Mouse (Mus musculus) midbrain, embryonic 13.5 days (tissue): Measurements from ENCODE around the gene Pfdn6. TPM values are rescaled to one million over a fixed set of nuclear protein-coding genes. Genes with fewer than 3 reads are reported as not detected.
A peak's percentile ranks its signal among the peaks of the same experiment; 100 is the strongest.
"Not testable (repeated sequence)": the region's sequence is repeated elsewhere in the genome, so short reads cannot be mapped to it uniquely, and the experiment has no call there.

Source experiments
- ATAC-seq: fragments of 200-750 bp; cut with Nextera tagmentation; 2 replicates; pipeline ENCODE4 v1.8.0; 2017; ENCODE audit warnings: mild to moderate bottlenecking, moderate TSS enrichment, moderate library complexity
- H3K27ac ChIP-seq: fragments of 300-500 bp; sonication (generic); 2 replicates; pipeline ENCODE4 v1.5.1; 2015; ENCODE audit warnings: inconsistent platforms, mild to moderate bottlenecking, moderate library complexity
- H3K27me3 ChIP-seq: fragments of 300-500 bp; sonication (generic); 2 replicates; pipeline ENCODE4 v1.6.1; 2015; ENCODE audit warnings: mild to moderate bottlenecking, inconsistent platforms
- H3K36me3 ChIP-seq: fragments of 300-500 bp; sonication (generic); 2 replicates; pipeline ENCODE4 v1.6.1; 2015; ENCODE audit warnings: mild to moderate bottlenecking, inconsistent platforms
- H3K4me1 ChIP-seq: fragments of 300-500 bp; sonication (generic); replicated peaks from 2 replicates; pipeline ENCODE4 v1.6.1; 2015; ENCODE audit warnings: inconsistent platforms
- H3K4me2 ChIP-seq: fragments of 300-500 bp; sonication (generic); replicated peaks from 2 replicates; pipeline ENCODE4 v1.6.1; 2015; ENCODE audit warnings: moderate library complexity, mild to moderate bottlenecking, inconsistent platforms
- H3K4me3 ChIP-seq: fragments of 300-500 bp; sonication (generic); replicated peaks from 2 replicates; pipeline ENCODE4 v1.5.1; 2015; ENCODE audit warnings: mild to moderate bottlenecking, inconsistent platforms
- H3K9ac ChIP-seq: fragments of 300-500 bp; sonication (generic); replicated peaks from 2 replicates; pipeline ENCODE4 v1.6.1; 2015; ENCODE audit warnings: mild to moderate bottlenecking, inconsistent platforms
- H3K9me3 ChIP-seq: fragments of 300-500 bp; sonication (generic); 2 replicates; pipeline ENCODE4 v1.6.1; 2016; ENCODE audit warnings: mild to moderate bottlenecking, inconsistent platforms
- WGBS: fragments of 180-500 bp; shearing (Covaris S2); methylation state at CpG from one replicate; pipeline ENCODE4 v1.1.7; 2015; 5-methylcytosine and 5-hydroxymethylcytosine counted together
- polyA plus RNA-seq: library from polyadenylated mRNA; unstranded; fragments of >200 nt; fragmentation: Nextera tagmentation; extraction: Ambion mirVana; gene quantifications from 2 replicates; pipeline ENCODE4 v1.2.1, GENCODE M21; 2015

The Pfdn6 gene
- polyA plus RNA-seq, 1 experiment from 2014 or later, result 195 TPM

- Histone ChIP-seq H3K27ac (no peak overlapping the region), H3K27me3 (peaks cover 3% of the 10 kb centered on the region; the same call in 1 of the 2 replicates), H3K9me3 (no peaks in the 10 kb centered on the region), H3K4me2 (no peak overlapping the region), H3K4me3 (no peak overlapping the region), H3K9ac (no peak overlapping the region), H3K4me1 (no peaks in the 10 kb centered on the region), H3K36me3 (no peaks in the 10 kb centered on the region)
- no peak for ATAC-seq
- 42% methylated on average over 6 of the region's 6 CpGs for WGBS
Observed at GRCm38 (mm10) chr17:33897114-33897794, 42.9 kb downstream of the Pfdn6 start.

GRCm38 (mm10) chr17:33893011-33893410, 47.1 kb downstream of the Pfdn6 start:
- peaks cover 16% of the 10 kb centered on the region for H3K4me1 ChIP-seq
- 81% methylated on average over 4 of the region's 4 CpGs for WGBS
- H3K9ac ChIP-seq, H3K27me3 ChIP-seq, ATAC-seq, H3K27ac ChIP-seq, H3K9me3 ChIP-seq, H3K4me2 ChIP-seq, H3K4me3 ChIP-seq, H3K36me3 ChIP-seq: not testable (repeated sequence)

GRCm38 (mm10) chr17:33892429-33892828, 47.7 kb downstream of the Pfdn6 start:
- 14% methylated on average over 7 of the region's 7 CpGs for WGBS

GRCm38 (mm10) chr17:33891892-33892291, 48.3 kb downstream of the Pfdn6 start:
- H3K4me2 ChIP-seq, H3K27ac ChIP-seq, H3K9ac ChIP-seq, H3K4me3 ChIP-seq, H3K9me3 ChIP-seq, H3K36me3 ChIP-seq, H3K27me3 ChIP-seq, ATAC-seq: not testable (repeated sequence)
- WGBS, result 72% methylated on average over 6 of the region's 6 CpGs
- peaks cover 19% of the 10 kb centered on the region for H3K4me1 ChIP-seq

More at GRCm38 (mm10) chr17:33892429-33892828, 47.7 kb downstream of the Pfdn6 start:
- Histone ChIP-seq H3K9ac (no peak overlapping the region), H3K4me1 (peaks cover 19% of the 10 kb centered on the region), H3K4me2 (no peak overlapping the region), H3K4me3 (no peak overlapping the region), H3K27me3 (peaks cover 3% of the 10 kb centered on the region; the same call in 1 of the 2 replicates), H3K9me3 (no peaks in the 10 kb centered on the region), H3K27ac (no peak overlapping the region), H3K36me3 (no peaks in the 10 kb centered on the region)
- no peak for ATAC-seq

GRCm38 (mm10) chr17:33891357-33891756, 48.8 kb downstream of the Pfdn6 start:
- 58% methylated on average over 2 of the region's 2 CpGs for WGBS
- Histone ChIP-seq H3K4me2 (no peak overlapping the region), H3K9me3 (no peaks in the 10 kb centered on the region), H3K36me3 (no peaks in the 10 kb centered on the region), H3K9ac (no peak overlapping the region), H3K4me3 (no peak overlapping the region), H3K27me3 (peaks cover 3% of the 10 kb centered on the region; the same call in 1 of the 2 replicates), H3K27ac (no peak overlapping the region), H3K4me1 (peaks cover 19% of the 10 kb centered on the region)
- ATAC-seq, result no peak

GRCm38 (mm10) chr17:33890533-33891059, 49.5 kb downstream of the Pfdn6 start, which contains the start of gene Kifc1:
TSS of gene Kifc1 (minus strand) at chr17:33890661.
- H3K4me1 ChIP-seq, result peaks cover 19% of the 10 kb centered on the region
- H3K27ac ChIP-seq, result 0 out of 2 replicates have a peak within 1 kb of the TSS, but pooled peaks have one; percentile 25
- peak within 1 kb of the TSS; percentile 69 for H3K9ac ChIP-seq
- under 1% methylated on average over 49 of the region's 49 CpGs for whole genome bisulfite sequencing
- peak within 1 kb of the TSS; percentile 64 for H3K4me3 ChIP-seq
- peak within 1 kb of the TSS; percentile 72 for H3K4me2 ChIP-seq
- peak; percentile 99 for ATAC-seq
- peaks cover 4% of the 10 kb centered on the region; the same call in 1 of the 2 replicates for H3K36me3 ChIP-seq
- H3K9me3 ChIP-seq, result no peaks in the 10 kb centered on the region
- peaks cover 3% of the 10 kb centered on the region; the same call in 1 of the 2 replicates for H3K27me3 ChIP-seq

- H3K4me2 ChIP-seq, result peak overlapping the region; percentile 72
- not testable (repeated sequence) for H3K36me3 ChIP-seq, ATAC-seq, H3K27me3 ChIP-seq, H3K9me3 ChIP-seq
- H3K4me3 ChIP-seq, result peak overlapping the region; percentile 64
- peak overlapping the region; percentile 69 for H3K9ac ChIP-seq
- under 1% methylated on average over 42 of the region's 44 CpGs for WGBS
- 0 out of 2 replicates have a peak overlapping the region, but pooled peaks have one; percentile 25 for H3K27ac ChIP-seq
- peaks cover 19% of the 10 kb centered on the region for H3K4me1 ChIP-seq
Observed at GRCm38 (mm10) chr17:33889941-33890532, 50.1 kb downstream of the Pfdn6 start.

Other genes starting within 250 kb of the Pfdn6 start
- 54.4 and 55.8 TPM in 2 replicates for gene March2, start 221.7 kb downstream of the Pfdn6 start, polyA plus RNA-seq
- gene Rab11b, start 179.8 kb downstream of the Pfdn6 start, polyA plus RNA-seq, result 534 and 547 TPM in 2 replicates
- 14.3 and 17.1 TPM in 2 replicates for gene Angptl4, start 158.5 kb downstream of the Pfdn6 start, polyA plus RNA-seq
- gene Kank3, start 129.8 kb downstream of the Pfdn6 start, polyA plus RNA-seq, result 28.6 and 36.2 TPM in 2 replicates
- 704 and 707 TPM in 2 replicates for gene Rps28, start 115.8 kb downstream of the Pfdn6 start, polyA plus RNA-seq
- gene Ndufa7, start 115.8 kb downstream of the Pfdn6 start, polyA plus RNA-seq, result 482 and 516 TPM in 2 replicates
- 64.0 and 66.9 TPM in 2 replicates for gene Cd320, start 97.3 kb downstream of the Pfdn6 start, polyA plus RNA-seq
- gene Gm7029, start 66.5 kb downstream of the Pfdn6 start, polyA plus RNA-seq, result not detected in 2 replicates
- gene Kifc1, start 49.7 kb downstream of the Pfdn6 start, polyA plus RNA-seq, result 2.9 and 3.0 TPM in 2 replicates
- gene Platr17, start 35.2 kb downstream of the Pfdn6 start, polyA plus RNA-seq, result 0.40 and 0.52 TPM in 2 replicates
- gene Daxx, start 30.9 kb downstream of the Pfdn6 start, polyA plus RNA-seq, result 56.5 and 57.2 TPM in 2 replicates
- gene Tapbp, start 24.4 kb downstream of the Pfdn6 start, polyA plus RNA-seq, result 18.1 and 19.6 TPM in 2 replicates
- gene Zbtb22, start 24.4 kb downstream of the Pfdn6 start, polyA plus RNA-seq, result 20.3 TPM in 2 replicates
- 49.8 and 56.9 TPM in 2 replicates for gene Rgl2, start 10.8 kb downstream of the Pfdn6 start, polyA plus RNA-seq
- gene Wdr46, start 317 bp upstream of the Pfdn6 start, polyA plus RNA-seq, result 24.4 and 25.7 TPM in 2 replicates
- 12.4 and 13.6 TPM in 2 replicates for gene B3galt4, start 11.1 kb upstream of the Pfdn6 start, polyA plus RNA-seq
- gene Vps52, start 15.5 kb upstream of the Pfdn6 start, polyA plus RNA-seq, result 66.4 and 69.8 TPM in 2 replicates
- gene Rps18, start 15.7 kb upstream of the Pfdn6 start, polyA plus RNA-seq, result 918 and 949 TPM in 2 replicates
- 13.5 and 16.0 TPM in 2 replicates for gene H2-K1, start 60.0 kb upstream of the Pfdn6 start, polyA plus RNA-seq
- 20.1 and 24.3 TPM in 2 replicates for gene Ring1, start 84.3 kb upstream of the Pfdn6 start, polyA plus RNA-seq
- gene H2-Ke6, start 87.7 kb upstream of the Pfdn6 start, polyA plus RNA-seq, result 80.5 and 91.7 TPM in 2 replicates
- gene Slc39a7, start 91.3 kb upstream of the Pfdn6 start, polyA plus RNA-seq, result 176 and 180 TPM in 2 replicates
- 57.9 and 62.7 TPM in 2 replicates for gene Rxrb, start 91.5 kb upstream of the Pfdn6 start, polyA plus RNA-seq
- 2.1 and 2.5 TPM in 2 replicates for gene Col11a2, start 99.1 kb upstream of the Pfdn6 start, polyA plus RNA-seq
- gene H2-Oa, start 152.0 kb upstream of the Pfdn6 start, polyA plus RNA-seq, result not detected in 2 replicates
- 13.1 and 15.3 TPM in 2 replicates for gene H2-DMa, start 179.2 kb upstream of the Pfdn6 start, polyA plus RNA-seq
- gene Brd2, start 182.3 kb upstream of the Pfdn6 start, polyA plus RNA-seq, result 128 and 147 TPM in 2 replicates
- 0.14 and 0.32 TPM in 2 replicates for gene H2-DMb2, start 203.0 kb upstream of the Pfdn6 start, polyA plus RNA-seq
- gene H2-DMb1, start 212.7 kb upstream of the Pfdn6 start, polyA plus RNA-seq, result 0.43 TPM in 1 of 2 replicates, not detected in the other
- gene Tap1, start 247.2 kb upstream of the Pfdn6 start, polyA plus RNA-seq, result 0.46 and 0.57 TPM in 2 replicates
- 0.73 and 1.5 TPM in 2 replicates for gene Psmb9, start 247.4 kb upstream of the Pfdn6 start, polyA plus RNA-seq